Mouse (Mus musculus): ENCODE results near the gene Efcab12. TPM values are rescaled to one million over a fixed set of nuclear protein-coding genes. Genes with fewer than 3 reads are reported as not detected.

Efcab12 gene
- polyA plus RNA-seq, 1 experiment from 2014 or later = 2.1 TPM

DNA sequence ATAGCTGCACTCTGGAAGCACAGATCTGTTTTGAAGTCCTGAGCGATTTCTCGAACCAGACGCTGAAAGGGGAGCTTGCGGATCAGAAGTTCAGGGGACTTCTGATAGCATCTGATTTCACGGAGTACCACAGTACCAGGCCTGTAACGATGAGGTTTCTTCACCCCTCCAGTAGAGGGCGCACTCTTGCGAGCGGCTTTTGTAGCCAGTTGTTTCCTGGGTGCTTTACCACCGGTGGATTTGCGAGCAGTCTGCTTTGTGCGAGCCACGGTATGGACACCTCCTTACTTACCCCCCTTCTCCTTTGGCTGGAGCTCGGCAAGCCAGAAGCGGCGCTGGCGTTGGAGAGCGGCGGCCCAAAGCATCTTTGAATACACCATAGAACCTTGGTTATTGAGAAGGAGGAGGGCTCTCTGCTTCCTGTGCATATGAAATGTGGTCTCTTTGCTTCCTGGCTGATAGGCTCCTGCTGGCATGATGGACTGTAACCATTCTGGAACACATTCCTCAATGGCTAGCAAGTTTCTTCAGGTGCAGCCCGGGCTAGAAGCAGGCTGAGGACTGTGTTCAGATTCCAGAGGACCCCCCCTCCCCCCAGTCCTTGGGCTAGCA, 68.0 kb downstream of the Efcab12 start:
- no peak overlapping the region for H3K4me3 ChIP-seq (ENCODE audit: low read depth, low read length)
- H3K9me3 ChIP-seq (ENCODE audit: control insufficient read depth, low read length) = no peaks in the 10 kb centered on the region
- no peak overlapping the region for H3K27ac ChIP-seq (ENCODE audit: low read depth, low read length)
- no peak for DNase-seq (ENCODE audit: low spot score)
- H3K9ac ChIP-seq (ENCODE audit: low read depth, low read length) = no peak overlapping the region
- no peak overlapping the region for H3K4me2 ChIP-seq (replicated peaks; ENCODE audit: low read depth, low read length)
- no peaks in the 10 kb centered on the region for H3K4me1 ChIP-seq (replicated peaks; ENCODE audit: control insufficient read depth, insufficient read depth, low read length)
- H3K36me3 ChIP-seq (ENCODE audit: control insufficient read depth, insufficient read depth, low read length) = no peaks in the 10 kb centered on the region
- WGBS = 87% methylated on average over 20 of the region's 20 CpGs
- no peak for ATAC-seq (ENCODE audit: low FRiP score)
- no peaks in the 10 kb centered on the region for H3K27me3 ChIP-seq (ENCODE audit: control insufficient read depth, insufficient read depth, low read length)

DNA sequence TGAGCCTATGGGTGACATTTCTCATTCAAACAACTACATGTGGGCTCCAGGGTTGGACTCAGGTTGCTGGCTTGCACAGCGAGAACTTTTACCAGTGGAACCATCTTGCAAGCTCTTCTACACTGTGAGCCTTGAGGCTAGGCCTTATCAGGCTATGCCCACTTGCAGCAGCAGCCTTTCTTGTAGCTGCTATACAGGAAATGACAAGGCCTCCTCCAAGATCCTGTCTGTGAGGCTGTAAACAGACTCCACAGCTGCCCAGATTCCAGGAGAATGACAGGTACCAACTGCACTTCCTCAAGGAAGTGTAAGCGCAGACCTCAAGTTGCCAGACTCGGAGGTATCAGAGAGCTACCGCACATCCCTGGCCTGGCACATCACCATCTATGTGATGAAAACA, 70.0 kb downstream of the Efcab12 start:
- H3K27ac ChIP-seq (ENCODE audit: low read depth, low read length) = no peak overlapping the region
- H3K9me3 ChIP-seq (ENCODE audit: control insufficient read depth, low read length) = no peaks in the 10 kb centered on the region
- H3K4me2 ChIP-seq (replicated peaks; ENCODE audit: low read depth, low read length) = no peak overlapping the region
- no peak for DNase-seq (ENCODE audit: low spot score)
- ATAC-seq (ENCODE audit: low FRiP score) = no peak
- H3K27me3 ChIP-seq (ENCODE audit: control insufficient read depth, insufficient read depth, low read length) = no peaks in the 10 kb centered on the region
- H3K9ac ChIP-seq (ENCODE audit: low read depth, low read length) = no peak overlapping the region
- peaks cover 3% of the 10 kb centered on the region; the same call in 1 of the 2 replicates for H3K4me1 ChIP-seq (replicated peaks; ENCODE audit: control insufficient read depth, insufficient read depth, low read length)
- 89% methylated on average over 4 of the region's 4 CpGs for WGBS
- no peak overlapping the region for H3K4me3 ChIP-seq (ENCODE audit: low read depth, low read length)
- no peaks in the 10 kb centered on the region for H3K36me3 ChIP-seq (ENCODE audit: control insufficient read depth, insufficient read depth, low read length)

DNA sequence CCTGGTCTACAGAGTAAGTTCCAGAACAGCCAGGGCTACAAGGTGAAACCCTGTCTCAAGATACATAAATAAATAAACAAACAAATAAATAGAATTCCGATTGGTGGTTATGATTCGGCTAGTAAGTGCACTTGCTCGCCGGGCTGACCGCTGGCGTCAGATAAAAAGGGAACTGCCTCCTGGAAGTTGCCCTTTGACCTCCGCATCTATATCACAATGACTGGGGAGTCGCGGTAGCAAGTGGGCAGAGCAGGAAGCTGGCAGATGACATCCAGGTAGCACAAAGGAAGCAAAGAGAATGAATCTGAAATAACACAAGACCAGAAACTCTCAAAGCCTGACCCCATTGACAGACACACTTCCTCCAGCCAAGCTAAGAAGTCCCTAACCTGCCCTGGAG, 70.9 kb downstream of the Efcab12 start:
- H3K36me3 ChIP-seq (ENCODE audit: control insufficient read depth, insufficient read depth, low read length) = no peaks in the 10 kb centered on the region
- no peak for ATAC-seq (ENCODE audit: low FRiP score)
- peaks cover 6% of the 10 kb centered on the region; the same call in 1 of the 2 replicates for H3K4me1 ChIP-seq (replicated peaks; ENCODE audit: control insufficient read depth, insufficient read depth, low read length)
- H3K9me3 ChIP-seq (ENCODE audit: control insufficient read depth, low read length) = no peaks in the 10 kb centered on the region
- H3K27ac ChIP-seq (ENCODE audit: low read depth, low read length) = no peak overlapping the region
- no peaks in the 10 kb centered on the region for H3K27me3 ChIP-seq (ENCODE audit: control insufficient read depth, insufficient read depth, low read length)
- DNase-seq (ENCODE audit: low spot score) = no peak
- 33% methylated on average over 9 of the region's 9 CpGs for WGBS
- H3K4me3 ChIP-seq (ENCODE audit: low read depth, low read length) = no peak overlapping the region
- no peak overlapping the region for H3K4me2 ChIP-seq (replicated peaks; ENCODE audit: low read depth, low read length)
- no peak overlapping the region for H3K9ac ChIP-seq (ENCODE audit: low read depth, low read length)

DNA sequence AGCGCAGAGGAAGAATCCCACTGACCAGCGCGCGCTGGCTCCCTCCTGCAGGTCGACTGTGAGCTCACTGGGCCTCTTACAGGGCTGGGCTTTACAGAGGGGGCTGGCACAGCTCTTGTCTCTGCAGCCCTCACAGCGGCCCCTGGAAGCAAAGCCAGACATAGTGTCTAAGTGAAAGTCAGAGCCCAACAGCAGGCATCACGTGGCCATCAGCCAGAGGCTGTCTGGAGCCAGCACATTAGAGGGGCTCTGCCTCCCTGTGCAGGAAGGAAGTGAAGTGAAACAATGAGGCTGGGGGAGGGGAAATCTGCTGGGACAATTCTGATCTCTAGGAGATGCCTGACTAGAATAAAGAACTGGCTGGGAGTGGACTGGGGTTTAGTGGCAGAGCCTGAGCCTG, 74.0 kb downstream of the Efcab12 start:
- ATAC-seq (ENCODE audit: low FRiP score) (peak; percentile 89), DNase-seq (ENCODE audit: low spot score) (peak; percentile 86)
- 9% methylated on average over 7 of the region's 7 CpGs for WGBS
- H3K9ac ChIP-seq (ENCODE audit: low read depth, low read length) = peak overlapping the region; percentile 31; the same call in 1 of the 2 replicates
- H3K4me3 ChIP-seq (ENCODE audit: low read depth, low read length) = no peak overlapping the region
- H3K4me1 ChIP-seq (replicated peaks; ENCODE audit: control insufficient read depth, insufficient read depth, low read length) = peaks cover 9% of the 10 kb centered on the region; the same call in 1 of the 2 replicates
- H3K27ac ChIP-seq (ENCODE audit: low read depth, low read length) = peak overlapping the region; percentile 86
- H3K27me3 ChIP-seq (ENCODE audit: control insufficient read depth, insufficient read depth, low read length) = no peaks in the 10 kb centered on the region
- H3K36me3 ChIP-seq (ENCODE audit: control insufficient read depth, insufficient read depth, low read length) = no peaks in the 10 kb centered on the region
- H3K9me3 ChIP-seq (ENCODE audit: control insufficient read depth, low read length) = no peaks in the 10 kb centered on the region
- H3K4me2 ChIP-seq (replicated peaks; ENCODE audit: low read depth, low read length) = 0 out of 2 replicates have a peak overlapping the region, but pooled peaks have one; percentile 17

DNA sequence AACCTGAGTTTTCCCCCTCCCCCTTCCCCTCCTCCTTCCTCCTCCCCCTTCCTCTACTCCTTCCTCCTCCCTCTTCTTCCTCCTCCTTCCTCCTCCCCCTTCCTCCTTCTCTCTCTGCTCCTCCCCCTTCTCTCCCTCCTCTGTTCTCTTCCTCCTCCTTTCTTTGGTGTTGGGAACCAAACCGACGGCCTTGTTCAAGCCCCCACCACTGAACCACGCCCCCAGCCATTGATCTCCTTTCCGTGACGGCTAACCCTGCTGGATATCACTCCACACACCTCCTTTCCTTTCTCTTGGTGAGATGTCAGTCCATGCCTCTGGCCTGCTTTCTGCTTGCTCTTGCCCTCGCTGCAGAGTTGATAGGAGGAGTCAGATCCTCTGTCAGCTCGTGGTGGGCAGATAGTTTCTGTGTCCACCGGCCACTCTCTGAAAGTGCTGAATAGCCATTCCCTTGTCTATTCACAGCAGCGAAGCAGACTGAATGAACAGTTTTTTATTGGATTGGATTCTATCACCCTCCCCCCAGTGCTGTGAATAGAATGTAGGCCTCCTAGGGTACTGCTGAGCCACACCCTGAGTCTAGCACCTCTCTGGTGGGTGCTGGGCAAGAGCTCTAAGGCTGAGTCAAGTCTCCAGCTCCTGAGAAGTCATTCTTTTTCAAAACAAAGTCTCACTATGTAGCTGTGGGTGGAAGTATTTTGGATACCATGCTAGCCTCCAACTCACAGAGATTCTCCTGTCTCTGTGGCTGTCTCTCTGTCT, 76.0 kb downstream of the Efcab12 start, which contains the start of gene Tmem40:
Gene Tmem40, minus strand, starts transcription at position 416 of the 762 bp plus-strand sequence.
- no peak within 1 kb of the TSS for H3K4me2 ChIP-seq (replicated peaks; ENCODE audit: low read depth, low read length)
- ATAC-seq (ENCODE audit: low FRiP score) (peak; percentile 51; the same call in 1 of the 2 replicates), DNase-seq (ENCODE audit: low spot score) (peak; percentile 69)
- no peaks in the 10 kb centered on the region for H3K9me3 ChIP-seq (ENCODE audit: control insufficient read depth, low read length)
- 1% methylated on average over 9 of the region's 9 CpGs for WGBS
- H3K4me3 ChIP-seq (ENCODE audit: low read depth, low read length) = no peak within 1 kb of the TSS
- peak within 1 kb of the TSS; percentile 8; the same call in 1 of the 2 replicates for H3K9ac ChIP-seq (ENCODE audit: low read depth, low read length)
- H3K4me1 ChIP-seq (replicated peaks; ENCODE audit: control insufficient read depth, insufficient read depth, low read length) = peaks cover 9% of the 10 kb centered on the region; the same call in 1 of the 2 replicates
- no peaks in the 10 kb centered on the region for H3K27me3 ChIP-seq (ENCODE audit: control insufficient read depth, insufficient read depth, low read length)
- no peaks in the 10 kb centered on the region for H3K36me3 ChIP-seq (ENCODE audit: control insufficient read depth, insufficient read depth, low read length)
- peak within 1 kb of the TSS; percentile 68 for H3K27ac ChIP-seq (ENCODE audit: low read depth, low read length)

DNA sequence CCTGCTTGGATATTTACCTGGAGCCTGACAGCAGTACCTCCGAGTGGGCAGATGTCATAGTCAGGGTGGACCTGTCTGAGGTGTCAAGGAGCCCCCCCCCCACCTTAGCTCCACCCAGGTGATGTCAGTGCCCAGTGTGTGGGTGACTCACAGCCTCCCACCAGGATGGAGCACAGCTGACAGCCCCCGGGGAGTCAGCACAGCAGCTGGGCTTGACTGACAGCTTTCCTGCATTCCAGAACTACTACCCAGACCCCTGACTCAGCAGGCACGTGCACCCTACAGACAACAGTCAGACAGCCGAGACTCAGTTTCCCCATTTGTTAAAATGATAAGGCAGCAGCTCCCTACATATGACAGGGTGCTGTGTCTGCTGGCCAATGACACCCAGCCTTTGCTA, 77.2 kb downstream of the Efcab12 start:
- Histone ChIP-seq H3K4me2 (replicated peaks; ENCODE audit: low read depth, low read length) (no peak overlapping the region), H3K9ac (ENCODE audit: low read depth, low read length) (no peak overlapping the region), H3K9me3 (ENCODE audit: control insufficient read depth, low read length) (no peaks in the 10 kb centered on the region), H3K36me3 (ENCODE audit: control insufficient read depth, insufficient read depth, low read length) (no peaks in the 10 kb centered on the region), H3K4me3 (ENCODE audit: low read depth, low read length) (no peak overlapping the region), H3K27me3 (ENCODE audit: control insufficient read depth, insufficient read depth, low read length) (no peaks in the 10 kb centered on the region), H3K4me1 (replicated peaks; ENCODE audit: control insufficient read depth, insufficient read depth, low read length) (peaks cover 9% of the 10 kb centered on the region; the same call in 1 of the 2 replicates), H3K27ac (ENCODE audit: low read depth, low read length) (no peak overlapping the region)
- DNase-seq (ENCODE audit: low spot score) (no peak), ATAC-seq (ENCODE audit: low FRiP score) (no peak)
- 57% methylated on average over 4 of the region's 4 CpGs for WGBS

Other genes with a start within 250 kb of the Efcab12 start
- 0.11 and 0.18 TPM in 2 replicates for gene Mkrn2os, start 245.8 kb downstream of the Efcab12 start, polyA plus RNA-seq (2014; fragmentation: Nextera tagmentation; extraction: Ambion mirVana)
- gene Mkrn2, start 236.5 kb downstream of the Efcab12 start, polyA plus RNA-seq (2014; fragmentation: Nextera tagmentation; extraction: Ambion mirVana) = 19.6 and 28.6 TPM in 2 replicates
- 148 and 157 TPM in 2 replicates for gene Raf1, start 161.8 kb downstream of the Efcab12 start, polyA plus RNA-seq (2014; fragmentation: Nextera tagmentation; extraction: Ambion mirVana)
- 1.9 and 2.1 TPM in 2 replicates for gene Tmem40, start 76.0 kb downstream of the Efcab12 start, polyA plus RNA-seq (2014; fragmentation: Nextera tagmentation; extraction: Ambion mirVana)
- gene Cand2, start 63.9 kb downstream of the Efcab12 start, polyA plus RNA-seq (2014; fragmentation: Nextera tagmentation; extraction: Ambion mirVana) = 20.2 and 23.3 TPM in 2 replicates
- gene Rpl32, start 29.7 kb downstream of the Efcab12 start, polyA plus RNA-seq (2014; fragmentation: Nextera tagmentation; extraction: Ambion mirVana) = 1,766 and 1,778 TPM in 2 replicates
- gene Mbd4, start 15.0 kb upstream of the Efcab12 start, polyA plus RNA-seq (2014; fragmentation: Nextera tagmentation; extraction: Ambion mirVana) = 22.2 and 24.5 TPM in 2 replicates
- gene Ift122, start 15.1 kb upstream of the Efcab12 start, polyA plus RNA-seq (2014; fragmentation: Nextera tagmentation; extraction: Ambion mirVana) = 22.5 and 26.8 TPM in 2 replicates
- 0.22 and 0.39 TPM in 2 replicates for gene Rho, start 93.3 kb upstream of the Efcab12 start, polyA plus RNA-seq (2014; fragmentation: Nextera tagmentation; extraction: Ambion mirVana)
- gene H1foo, start 106.5 kb upstream of the Efcab12 start, polyA plus RNA-seq (2014; fragmentation: Nextera tagmentation; extraction: Ambion mirVana) = not detected in 2 replicates
- 17.5 and 18.8 TPM in 2 replicates for gene Plxnd1, start 156.6 kb upstream of the Efcab12 start, polyA plus RNA-seq (2014; fragmentation: Nextera tagmentation; extraction: Ambion mirVana)